Mouse (Mus musculus): ENCODE results near the gene Lrrc4.

Lrrc4 gene

GRCm38 (mm10) chr6:28831011-28831853 is at the start of gene Lrrc4:
Gene Lrrc4, minus strand, starts transcription at chr6:28831747.
- no peak for DNase-seq (ENCODE audit: extremely low spot score, low read depth, low spot score)

DNA sequence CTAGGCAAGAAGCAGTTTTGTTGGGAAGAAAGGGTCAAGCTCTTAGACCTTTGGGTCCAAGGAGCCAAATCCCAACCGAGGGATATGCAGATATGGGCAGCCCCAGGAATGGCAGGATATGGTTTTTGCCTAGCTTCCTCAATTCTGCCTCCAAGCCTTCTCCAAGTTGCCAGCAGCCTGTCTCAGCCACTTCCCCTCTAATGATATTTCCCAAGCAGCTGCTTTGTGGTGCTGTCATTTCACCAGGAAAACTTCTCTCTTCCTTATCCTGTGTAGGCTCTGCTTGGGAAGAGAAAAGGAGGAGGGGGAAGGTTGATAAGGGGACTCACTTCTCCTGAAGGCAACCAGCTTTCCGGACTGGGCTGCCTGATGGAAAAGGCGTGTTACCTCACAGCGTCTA is 49.4 kb upstream of the Lrrc4 start:
- DNase-seq (ENCODE audit: extremely low spot score, low read depth, low spot score): no peak

DNA sequence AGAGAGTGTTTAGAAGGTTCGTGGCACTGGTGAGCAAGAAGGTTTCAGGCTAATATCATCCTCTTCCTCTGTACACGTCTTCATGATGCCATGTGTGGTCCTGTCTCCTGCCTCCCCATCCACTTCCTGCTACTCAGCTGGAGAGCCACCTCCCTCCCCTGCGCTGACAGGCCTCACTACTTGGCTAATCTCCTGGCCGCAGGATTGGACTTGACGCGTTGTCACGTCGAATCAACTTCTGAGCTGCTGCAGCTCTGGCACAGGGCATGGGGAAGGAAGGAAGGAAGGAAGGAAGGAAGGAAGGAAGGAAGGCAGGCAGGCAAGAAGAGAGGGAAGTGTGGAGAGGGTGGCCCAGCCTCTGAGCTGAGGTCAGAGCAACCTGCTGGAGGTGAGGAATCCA is 47.8 kb upstream of the Lrrc4 start:
- DNase-seq (ENCODE audit: extremely low spot score, low read depth, low spot score): no peak

DNA sequence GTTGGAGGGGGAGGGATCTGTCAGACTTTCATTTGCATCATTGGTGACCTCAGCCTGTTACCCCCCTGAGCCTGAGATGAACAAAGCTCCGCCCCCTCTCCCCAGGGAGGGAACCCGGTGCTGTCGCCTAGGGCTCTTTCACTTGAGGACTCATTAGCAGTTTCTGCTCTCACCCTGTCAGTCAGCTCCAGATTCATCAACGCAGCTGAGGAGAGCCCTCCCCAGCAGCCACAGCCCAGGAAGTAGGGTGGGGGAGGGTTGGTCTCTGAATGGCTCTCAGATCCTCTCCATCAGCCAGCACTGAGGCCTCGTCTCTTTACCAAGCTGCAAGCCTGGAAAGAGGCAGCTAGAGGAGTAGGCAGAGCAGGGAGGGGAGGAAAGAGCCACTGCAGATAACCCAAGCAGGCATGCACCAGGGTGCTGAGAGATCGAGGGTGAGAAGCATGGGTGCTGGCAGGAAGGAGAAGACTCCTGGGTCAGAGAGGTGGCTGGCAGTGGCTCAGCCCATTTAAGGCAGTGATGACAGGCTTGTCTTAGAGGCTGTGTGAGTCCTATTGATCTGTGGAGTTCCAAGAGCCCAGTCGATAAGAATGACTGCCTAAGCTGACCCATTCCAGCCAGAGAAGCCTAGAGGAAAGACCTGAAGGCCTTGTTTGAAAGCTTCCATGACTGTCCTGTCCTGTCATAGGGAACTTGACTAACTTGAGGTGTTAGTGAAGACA is 46.6 kb upstream of the Lrrc4 start:
- no peak for DNase-seq (ENCODE audit: extremely low spot score, low read depth, low spot score)

DNA sequence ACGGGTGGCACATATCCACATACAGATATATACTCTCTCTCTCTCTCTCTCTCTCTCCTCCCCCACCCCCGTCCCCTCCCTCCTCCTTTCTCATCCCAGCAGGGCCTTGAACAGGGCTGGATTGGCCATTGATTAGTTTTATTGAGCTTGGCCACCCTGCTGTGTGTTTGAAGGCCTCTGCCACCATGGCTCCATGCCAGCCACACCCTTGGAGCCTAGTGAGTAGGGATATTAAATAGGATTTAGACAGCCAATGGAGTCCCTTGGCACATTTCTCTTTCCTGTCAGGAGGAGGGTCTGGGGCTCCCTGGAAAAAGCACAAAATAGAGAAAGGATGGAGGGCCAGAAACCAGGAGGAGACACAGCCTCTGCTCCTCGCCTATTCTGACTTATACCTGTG is 44.9 kb upstream of the Lrrc4 start:
- DNase-seq (ENCODE audit: extremely low spot score, low read depth, low spot score): no peak

- no peak for DNase-seq (ENCODE audit: extremely low spot score, low read depth, low spot score)
These were observed 43.8 kb upstream of the Lrrc4 start for GRCm38 (mm10) chr6:28875333-28875732.

GRCm38 (mm10) chr6:28874759-28875158 is 43.2 kb upstream of the Lrrc4 start:
- DNase-seq (ENCODE audit: extremely low spot score, low read depth, low spot score): no peak

GRCm38 (mm10) chr6:28874053-28874452 is 42.5 kb upstream of the Lrrc4 start:
- DNase-seq (ENCODE audit: extremely low spot score, low read depth, low spot score): no peak

DNA sequence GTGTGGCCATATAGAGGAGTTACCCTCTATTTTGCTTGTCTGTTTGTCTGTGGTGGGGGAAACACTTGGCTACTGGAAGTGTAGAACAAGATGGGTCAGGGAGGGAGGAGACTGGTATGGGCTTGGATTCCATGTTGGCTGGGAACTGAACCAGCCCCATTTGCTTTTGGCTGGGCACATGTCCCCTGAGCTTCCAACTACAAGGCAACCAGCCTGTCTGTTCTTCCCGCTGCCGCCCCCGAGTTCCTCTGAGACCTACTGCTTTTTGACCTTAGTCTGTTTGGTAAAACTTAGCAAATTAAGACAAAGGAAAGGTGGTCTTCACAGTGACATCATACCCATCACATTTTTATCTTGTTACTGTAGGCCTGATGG is 40.9 kb upstream of the Lrrc4 start:
- DNase-seq (ENCODE audit: extremely low spot score, low read depth, low spot score): no peak

- no peak for DNase-seq (ENCODE audit: extremely low spot score, low read depth, low spot score)
These were observed 40.3 kb upstream of the Lrrc4 start for GRCm38 (mm10) chr6:28871725-28872420.

DNA sequence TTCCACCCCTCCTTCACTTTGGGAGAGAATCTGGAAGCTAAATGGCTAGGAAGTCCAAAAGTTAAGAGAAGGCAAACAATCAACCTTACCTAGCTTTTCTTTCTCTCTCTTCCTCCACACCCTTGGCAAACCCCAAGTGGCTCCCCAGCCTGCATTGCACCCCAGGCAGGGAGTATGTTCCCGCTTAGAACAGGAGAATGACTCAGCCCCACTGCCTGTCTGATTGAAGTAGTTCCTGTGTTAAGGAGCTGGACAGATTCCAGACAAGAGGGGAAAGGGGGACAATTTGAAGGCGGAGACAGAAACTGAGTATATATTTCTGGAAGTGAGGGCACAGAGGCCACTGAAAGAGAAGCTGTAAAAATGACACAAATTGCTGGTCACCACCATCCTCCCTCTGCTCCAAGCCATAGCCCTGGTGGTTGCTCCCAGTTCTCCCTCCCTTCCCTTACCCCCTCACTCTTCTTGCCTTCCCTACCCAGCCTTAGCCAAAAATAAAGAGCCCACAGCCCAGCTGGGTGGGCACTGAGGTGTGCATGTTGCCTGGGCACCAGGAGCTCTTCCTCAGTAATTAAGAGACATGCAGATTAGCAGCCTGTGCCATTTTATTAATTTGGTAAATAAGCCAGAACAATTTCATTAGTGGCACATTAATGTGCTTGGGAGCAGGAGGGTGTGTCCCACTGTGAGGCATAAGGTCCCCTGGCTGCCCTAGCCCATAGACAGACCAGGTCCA is 36.1 kb upstream of the Lrrc4 start:
- no peak for DNase-seq (ENCODE audit: extremely low spot score, low read depth, low spot score)

GRCm38 (mm10) chr6:28866206-28866605 is 34.7 kb upstream of the Lrrc4 start:
- DNase-seq (ENCODE audit: extremely low spot score, low read depth, low spot score): no peak

GRCm38 (mm10) chr6:28865112-28865511 is 33.6 kb upstream of the Lrrc4 start:
- DNase-seq (ENCODE audit: extremely low spot score, low read depth, low spot score): no peak

- DNase-seq (ENCODE audit: extremely low spot score, low read depth, low spot score): no peak
These were observed 33.1 kb upstream of the Lrrc4 start for GRCm38 (mm10) chr6:28864684-28865083.

DNA sequence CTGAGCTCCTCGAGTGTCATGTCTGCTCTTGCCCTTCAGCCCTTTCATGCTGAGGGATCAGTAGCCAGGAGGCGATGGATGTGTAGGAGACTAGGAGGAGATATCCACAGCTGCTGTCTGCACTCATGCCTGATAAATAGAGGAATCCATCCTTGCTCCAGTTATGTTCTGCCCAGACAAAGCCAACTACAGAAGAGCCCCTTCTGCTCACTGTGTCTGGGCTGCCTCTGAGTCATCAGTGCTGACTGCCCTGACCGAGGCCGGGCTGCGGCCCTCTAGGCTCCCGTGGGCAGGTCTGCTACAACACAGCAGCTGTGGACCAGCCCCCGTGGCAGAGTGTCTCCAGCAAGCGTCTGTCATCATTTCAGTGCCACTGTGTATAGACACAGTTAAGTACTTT is 30.8 kb upstream of the Lrrc4 start:
- no peak for DNase-seq (ENCODE audit: extremely low spot score, low read depth, low spot score)

GRCm38 (mm10) chr6:28860922-28861321 is 29.4 kb upstream of the Lrrc4 start:
- DNase-seq (ENCODE audit: extremely low spot score, low read depth, low spot score): no peak

DNA sequence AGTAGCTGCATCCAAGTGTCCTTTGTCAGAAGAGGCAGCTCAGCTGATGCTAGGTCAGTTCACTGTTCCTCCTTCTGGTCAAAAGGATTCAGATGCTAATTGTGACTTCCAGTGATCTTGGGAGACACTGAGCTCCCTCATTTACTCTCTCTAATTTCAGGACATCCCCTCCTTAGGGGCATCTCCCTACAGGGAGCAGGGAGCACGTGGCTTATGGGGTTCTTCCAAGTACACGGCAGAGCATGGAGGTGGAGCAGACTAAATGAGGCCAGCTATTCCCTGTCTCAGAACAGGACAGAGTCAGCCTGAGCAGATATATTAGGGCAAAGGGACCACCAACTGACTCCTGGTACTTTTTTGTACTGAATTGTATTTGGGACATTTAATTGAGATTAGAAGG is 28.9 kb upstream of the Lrrc4 start:
- DNase-seq (ENCODE audit: extremely low spot score, low read depth, low spot score): no peak

GRCm38 (mm10) chr6:28859094-28859493 is 27.5 kb upstream of the Lrrc4 start:
- DNase-seq (ENCODE audit: extremely low spot score, low read depth, low spot score): no peak

GRCm38 (mm10) chr6:28857198-28858180 is 25.9 kb upstream of the Lrrc4 start:
- no peak for DNase-seq (ENCODE audit: extremely low spot score, low read depth, low spot score)

DNA sequence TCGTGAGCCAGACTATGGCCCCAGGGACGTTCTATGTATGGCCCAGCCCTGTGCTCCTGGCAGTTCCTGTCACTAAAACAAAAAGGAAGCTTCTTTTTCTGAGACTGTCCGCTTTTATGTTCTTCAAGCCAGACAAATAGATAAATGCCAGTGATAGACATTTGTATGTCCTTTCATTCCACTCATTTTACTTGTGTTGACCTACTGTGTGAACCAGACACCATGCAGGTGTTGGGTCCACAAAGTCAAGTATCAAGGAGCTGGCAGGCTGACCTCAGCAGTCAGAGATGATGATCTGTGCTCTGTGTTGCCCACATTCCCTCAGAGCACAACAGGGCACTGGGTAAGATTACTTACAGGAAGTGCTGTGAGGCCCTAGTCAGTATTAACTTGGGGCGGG is 25.2 kb upstream of the Lrrc4 start:
- DNase-seq (ENCODE audit: extremely low spot score, low read depth, low spot score): no peak

Data from hindlimb bud, embryonic 11.5 days (tissue).